Mouse (Mus musculus) bone marrow macrophage, adult 2 months (primary cell): Measurements from ENCODE around the gene Cnfn. TPM values are rescaled to one million over a fixed set of nuclear protein-coding genes. Genes with fewer than 3 reads are reported as not detected.
A peak's percentile ranks its signal among the peaks of the same experiment; 100 is the strongest.
"Not testable (repeated sequence)": the region's sequence is repeated elsewhere in the genome, so short reads cannot be mapped to it uniquely, and the experiment has no call there.

ENCODE experiments used
- H3K27ac ChIP-seq: 2 replicates; pipeline ENCODE4 v1.5.1; 2012; ENCODE audit warnings: low read depth, low read length; ENCODE audit not compliant: insufficient read depth
- H3K4me1 ChIP-seq: 2 replicates; pipeline ENCODE4 v1.6.1; 2012; ENCODE audit warnings: low read length; ENCODE audit not compliant: control insufficient read depth, insufficient read depth
- H3K4me3 ChIP-seq: 2 replicates; pipeline ENCODE4 v1.5.1; 2012; ENCODE audit warnings: mild to moderate bottlenecking, low read length, moderate library complexity; ENCODE audit not compliant: insufficient read depth
- CTCF ChIP-seq: IDR thresholded peaks from 2 replicates; pipeline ENCODE4 v1.5.1; 2012; ENCODE audit warnings: low read depth, mild to moderate bottlenecking, low read length, moderate library complexity
- POLR2A ChIP-seq: IDR thresholded peaks from 2 replicates; pipeline ENCODE4 v1.6.1; 2012; ENCODE audit warnings: mild to moderate bottlenecking, low read depth, low read length, borderline replicate concordance
- polyA plus RNA-seq: library from polyadenylated mRNA; stranded (reverse); fragments of >200 nt; gene quantifications from 2 replicates; pipeline ENCODE4 v1.2.4, GENCODE M21; 2012; ENCODE audit not compliant: missing spikeins, insufficient read depth, insufficient read length

Gene Cnfn
- polyA plus RNA-seq, result not detected in 2 replicates

- H3K4me1 ChIP-seq, result no peaks in the 10 kb centered on the region
- no peak within 1 kb of the TSS for H3K27ac ChIP-seq
- TF ChIP-seq POLR2A, result no peak
- no peak within 1 kb of the TSS for H3K4me3 ChIP-seq
These were observed at the start of gene Cnfn for GRCm38 (mm10) chr7:25369058-25369749. Gene Cnfn (minus strand): TSS chr7:25369724.

GRCm38 (mm10) chr7:25417597-25417996, 48.1 kb upstream of the Cnfn start:
- H3K4me3 ChIP-seq, result no peak overlapping the region
- H3K4me1 ChIP-seq, result no peaks in the 10 kb centered on the region
- TF ChIP-seq CTCF (peak; percentile 21; the same call in 1 of the 2 replicates), POLR2A (no peak)
- no peak overlapping the region for H3K27ac ChIP-seq

- H3K4me3 ChIP-seq, result no peak within 1 kb of the TSS
- no peak within 1 kb of the TSS for H3K27ac ChIP-seq
- no peaks in the 10 kb centered on the region for H3K4me1 ChIP-seq
- TF ChIP-seq POLR2A (no peak), CTCF (no peak)
These were observed 43.4 kb upstream of the Cnfn start, which contains the start of gene Cxcl17 for GRCm38 (mm10) chr7:25412833-25413441. Gene Cxcl17 (minus strand): TSS chr7:25412886.

DNA sequence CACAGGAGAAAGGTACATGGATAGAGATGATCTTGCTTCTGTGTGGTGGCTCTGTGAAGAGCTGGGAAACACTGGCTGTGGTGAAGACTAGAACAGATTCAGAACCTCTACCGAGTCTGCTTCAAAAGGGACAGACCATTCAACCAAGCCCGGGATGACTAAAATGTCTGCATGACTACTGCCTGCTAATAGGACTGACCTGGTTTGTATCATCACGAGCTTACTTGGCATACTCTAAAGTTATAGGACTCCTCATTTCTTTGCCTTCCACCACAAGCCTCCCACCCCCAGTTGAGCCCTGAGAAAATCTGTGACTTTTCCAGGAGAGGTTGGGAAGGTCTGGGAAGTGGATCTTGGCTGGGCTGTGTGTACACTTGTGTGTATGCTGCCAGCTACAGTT, 42.3 kb upstream of the Cnfn start:
- Histone ChIP-seq H3K27ac (no peak overlapping the region), H3K4me1 (no peaks in the 10 kb centered on the region), H3K4me3 (no peak overlapping the region)
- TF ChIP-seq POLR2A (no peak), CTCF (no peak)

DNA sequence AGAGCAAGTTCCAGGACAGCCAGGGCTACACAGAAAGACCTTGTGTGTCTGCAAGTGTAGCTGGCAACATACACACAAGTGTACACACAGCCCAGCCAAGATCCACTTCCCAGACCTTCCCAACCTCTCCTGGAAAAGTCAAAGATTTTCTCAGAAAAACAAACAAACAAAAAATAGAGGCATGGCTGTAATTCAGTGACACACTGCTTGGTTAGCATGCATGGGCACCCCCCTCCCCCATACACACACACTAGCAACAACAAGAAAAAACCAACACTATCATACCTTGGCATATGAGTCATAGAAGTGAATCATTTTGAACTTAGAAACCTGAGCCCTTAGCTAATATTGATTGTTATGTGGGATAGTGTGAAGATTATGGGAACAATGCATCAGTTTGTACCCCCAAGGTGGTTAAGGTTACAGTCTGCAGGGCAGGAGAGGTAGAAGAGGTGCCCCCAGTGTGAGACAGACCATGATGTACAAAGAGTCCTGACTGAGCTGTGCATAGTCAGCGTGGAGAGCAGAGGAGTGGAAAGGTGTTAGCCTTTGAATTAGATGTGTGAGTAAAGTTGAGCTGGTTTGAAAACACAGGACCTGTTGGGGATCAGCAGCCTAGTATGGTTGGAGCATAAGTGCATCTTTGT, 41.6 kb upstream of the Cnfn start:
- H3K27ac ChIP-seq, result no peak overlapping the region
- no peak overlapping the region for H3K4me3 ChIP-seq
- peaks cover 5% of the 10 kb centered on the region for H3K4me1 ChIP-seq
- no peak for TF ChIP-seq POLR2A

GRCm38 (mm10) chr7:25409114-25409760, 39.7 kb upstream of the Cnfn start:
- no peak overlapping the region for H3K27ac ChIP-seq
- H3K4me1 ChIP-seq, result peaks cover 10% of the 10 kb centered on the region
- no peak overlapping the region for H3K4me3 ChIP-seq
- TF ChIP-seq POLR2A (no peak), CTCF (no peak)

DNA sequence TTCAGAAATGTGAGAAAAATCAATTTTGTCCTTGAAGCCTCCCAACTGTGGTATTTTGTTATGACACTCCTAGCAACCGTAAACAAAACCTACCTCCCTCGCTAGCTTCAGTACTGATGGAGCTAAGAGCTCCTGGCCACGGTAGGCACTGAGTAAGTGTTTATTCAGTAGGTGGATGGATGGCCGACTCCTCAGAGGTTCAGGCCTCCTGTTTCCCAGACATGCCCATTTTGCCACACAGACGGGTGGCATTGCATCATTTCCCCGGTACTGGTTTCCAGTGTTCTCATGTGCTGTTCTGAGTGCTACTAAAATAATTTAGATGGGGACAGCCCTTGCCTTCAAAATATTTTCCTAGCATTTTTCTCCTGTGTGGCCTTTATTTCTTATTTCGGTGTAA, 36.9 kb upstream of the Cnfn start:
- H3K4me3 ChIP-seq, result no peak overlapping the region
- H3K27ac ChIP-seq, result no peak overlapping the region
- TF ChIP-seq POLR2A, result no peak
- H3K4me1 ChIP-seq, result peaks cover 10% of the 10 kb centered on the region

DNA sequence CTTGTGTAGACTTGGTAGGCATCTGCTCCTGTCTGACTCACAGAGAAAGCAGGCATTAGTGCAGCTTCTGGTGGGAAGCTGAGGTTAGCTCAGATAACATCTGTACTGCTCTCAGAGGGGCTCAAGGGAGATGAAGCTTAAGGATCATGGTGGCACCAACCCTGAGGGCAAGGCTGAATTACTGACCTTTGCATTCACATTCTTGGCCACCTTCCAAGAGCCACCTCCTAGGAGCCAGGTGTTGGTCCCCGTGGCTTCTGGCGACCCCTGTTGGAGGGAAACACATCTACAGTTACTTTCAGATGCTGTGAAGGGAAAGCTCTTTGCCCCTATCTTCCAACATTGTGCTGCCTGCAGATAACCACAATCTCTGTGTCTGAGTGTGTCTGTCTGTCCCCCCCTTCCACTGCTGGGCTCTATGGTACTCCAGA, 33.2 kb upstream of the Cnfn start:
- Histone ChIP-seq H3K4me1 (peaks cover 10% of the 10 kb centered on the region), H3K4me3 (no peak overlapping the region), H3K27ac (no peak overlapping the region)
- TF ChIP-seq POLR2A (no peak), CTCF (peak; percentile 46)

GRCm38 (mm10) chr7:25401986-25402385, 32.5 kb upstream of the Cnfn start:
- H3K27ac ChIP-seq, result no peak overlapping the region
- H3K4me1 ChIP-seq, result peaks cover 10% of the 10 kb centered on the region
- no peak for TF ChIP-seq POLR2A
- H3K4me3 ChIP-seq, result no peak overlapping the region

- TF ChIP-seq CTCF (no peak), POLR2A (no peak)
- Histone ChIP-seq H3K27ac (no peak overlapping the region), H3K4me3 (no peak overlapping the region), H3K4me1 (peaks cover 11% of the 10 kb centered on the region)
These were observed 32.0 kb upstream of the Cnfn start for GRCm38 (mm10) chr7:25401551-25401950.

DNA sequence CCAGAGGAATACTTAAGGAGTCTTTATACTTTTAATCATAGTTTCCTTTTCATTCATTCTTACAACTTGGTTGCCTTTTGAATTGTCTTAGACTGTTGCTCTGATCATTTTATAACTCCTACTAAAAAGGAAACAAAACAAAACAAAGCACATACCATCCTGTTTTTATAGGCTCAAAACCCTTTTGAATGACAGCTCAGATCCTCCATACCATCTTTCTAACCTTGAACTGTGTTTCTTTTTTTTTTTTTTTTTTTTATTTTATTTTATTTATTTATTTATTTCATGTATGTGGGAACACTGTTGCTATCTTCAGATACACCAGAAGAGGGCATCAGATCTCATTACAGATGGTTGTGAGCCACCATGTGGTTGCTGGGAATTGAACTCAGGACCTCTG, 29.5 kb upstream of the Cnfn start:
- H3K27ac ChIP-seq, H3K4me3 ChIP-seq: not testable (repeated sequence)
- H3K4me1 ChIP-seq, result peaks cover 10% of the 10 kb centered on the region
